Mouse (Mus musculus): Measurements from ENCODE around the gene Gm5089. TPM values are rescaled to one million over a fixed set of nuclear protein-coding genes. Genes with fewer than 3 reads are reported as not detected.

Gene Gm5089
- polyA plus RNA-seq, 1 experiment, result not detected

DNA sequence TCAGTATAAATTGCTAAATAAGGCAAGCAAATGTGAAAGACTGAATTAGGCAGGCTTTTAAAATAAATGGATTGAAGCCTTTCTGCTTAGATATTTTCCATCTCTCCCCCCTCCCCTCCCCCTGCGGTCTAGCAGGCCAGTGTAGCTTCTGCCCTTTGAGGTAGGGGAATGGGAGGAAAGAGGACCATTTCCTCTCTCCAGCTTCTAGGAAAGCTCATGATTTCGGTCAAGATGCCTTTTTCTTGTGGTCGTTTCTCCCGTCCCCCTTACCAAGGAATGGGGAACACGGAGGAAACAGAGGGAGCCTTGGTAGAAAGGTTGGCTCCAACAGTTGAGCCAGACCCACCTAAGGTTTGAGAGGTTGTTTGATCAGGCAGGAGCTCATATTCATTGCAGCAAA lies 21.7 kb upstream of the Gm5089 start:
- no peak for TF ChIP-seq CTCF (IDR thresholded peaks at IDR 0.05; ENCODE audit: borderline replicate concordance, insufficient read depth, low read length)
- TF ChIP-seq POLR2A (IDR thresholded peaks at IDR 0.05; ENCODE audit: low read depth, low read length), result no peak
- 0 out of 2 replicates have a peak, but pooled peaks cover 3% of the 10 kb centered on the region for H3K4me1 ChIP-seq (ENCODE audit: control insufficient read depth, insufficient read depth, low read length)
- no peak overlapping the region for H3K27ac ChIP-seq (ENCODE audit: insufficient read depth, low read length)
- no peak overlapping the region for H3K4me3 ChIP-seq (ENCODE audit: insufficient read depth, low read length)

DNA sequence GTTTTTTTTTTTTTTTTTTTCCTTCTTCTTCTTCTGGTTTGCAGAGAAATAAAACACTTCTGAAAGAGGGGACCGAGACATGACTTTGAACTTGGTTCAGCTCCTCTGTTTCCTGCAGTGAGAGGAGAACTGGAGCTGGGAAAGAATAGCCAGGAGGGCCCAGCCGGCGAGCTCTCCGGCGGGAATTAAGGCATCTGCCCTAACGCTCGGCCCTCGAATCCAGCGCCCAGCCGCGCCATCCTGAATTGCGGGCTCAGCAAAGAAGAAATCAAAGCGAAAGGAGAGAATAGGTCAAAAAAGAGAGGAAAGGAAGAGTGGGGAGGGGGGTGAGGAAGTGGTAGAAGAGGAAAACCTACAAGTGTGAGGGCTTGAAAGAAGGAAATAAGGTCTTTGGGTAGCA lies 21.2 kb upstream of the Gm5089 start:
- Histone ChIP-seq H3K27ac (ENCODE audit: insufficient read depth, low read length) (no peak overlapping the region), H3K4me1 (ENCODE audit: control insufficient read depth, insufficient read depth, low read length) (0 out of 2 replicates have a peak, but pooled peaks cover 3% of the 10 kb centered on the region), H3K4me3 (ENCODE audit: insufficient read depth, low read length) (no peak overlapping the region)
- TF ChIP-seq POLR2A (IDR thresholded peaks at IDR 0.05; ENCODE audit: low read depth, low read length), result no peak
- no peak for TF ChIP-seq CTCF (IDR thresholded peaks at IDR 0.05; ENCODE audit: borderline replicate concordance, insufficient read depth, low read length)

DNA sequence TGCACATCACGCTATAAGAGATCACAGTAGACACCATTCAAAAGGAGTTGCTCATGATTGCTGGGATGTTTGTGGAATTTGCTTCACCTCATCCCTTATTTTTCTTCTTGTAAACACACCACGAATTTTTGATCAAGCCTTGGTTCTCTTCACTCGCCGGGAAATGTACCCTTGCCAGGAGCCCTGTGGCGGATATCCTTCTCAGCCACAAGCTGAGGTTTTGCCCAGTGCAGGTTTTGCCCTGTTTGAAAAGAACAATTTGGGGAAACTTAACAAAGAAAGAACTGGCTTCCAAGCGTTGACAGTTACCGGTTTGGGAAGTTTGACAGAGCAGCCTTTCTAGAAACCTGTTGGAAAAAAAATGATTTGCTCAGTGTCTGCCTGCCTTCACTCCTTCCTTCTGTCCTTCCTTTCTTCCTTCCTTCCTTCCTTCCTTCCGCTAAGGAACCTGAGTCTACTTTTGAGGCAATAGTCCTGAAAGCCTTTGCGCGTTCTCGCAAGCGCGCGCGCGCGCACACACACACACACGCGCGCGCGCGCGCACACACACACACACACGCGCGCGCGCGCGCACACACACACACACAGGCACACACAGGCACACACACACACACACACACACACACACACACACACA lies 20.7 kb upstream of the Gm5089 start:
- Histone ChIP-seq H3K27ac (ENCODE audit: insufficient read depth, low read length) (no peak overlapping the region), H3K4me1 (ENCODE audit: control insufficient read depth, insufficient read depth, low read length) (0 out of 2 replicates have a peak, but pooled peaks cover 3% of the 10 kb centered on the region), H3K4me3 (ENCODE audit: insufficient read depth, low read length) (no peak overlapping the region)
- TF ChIP-seq CTCF (IDR thresholded peaks at IDR 0.05; ENCODE audit: borderline replicate concordance, insufficient read depth, low read length), result no peak

DNA sequence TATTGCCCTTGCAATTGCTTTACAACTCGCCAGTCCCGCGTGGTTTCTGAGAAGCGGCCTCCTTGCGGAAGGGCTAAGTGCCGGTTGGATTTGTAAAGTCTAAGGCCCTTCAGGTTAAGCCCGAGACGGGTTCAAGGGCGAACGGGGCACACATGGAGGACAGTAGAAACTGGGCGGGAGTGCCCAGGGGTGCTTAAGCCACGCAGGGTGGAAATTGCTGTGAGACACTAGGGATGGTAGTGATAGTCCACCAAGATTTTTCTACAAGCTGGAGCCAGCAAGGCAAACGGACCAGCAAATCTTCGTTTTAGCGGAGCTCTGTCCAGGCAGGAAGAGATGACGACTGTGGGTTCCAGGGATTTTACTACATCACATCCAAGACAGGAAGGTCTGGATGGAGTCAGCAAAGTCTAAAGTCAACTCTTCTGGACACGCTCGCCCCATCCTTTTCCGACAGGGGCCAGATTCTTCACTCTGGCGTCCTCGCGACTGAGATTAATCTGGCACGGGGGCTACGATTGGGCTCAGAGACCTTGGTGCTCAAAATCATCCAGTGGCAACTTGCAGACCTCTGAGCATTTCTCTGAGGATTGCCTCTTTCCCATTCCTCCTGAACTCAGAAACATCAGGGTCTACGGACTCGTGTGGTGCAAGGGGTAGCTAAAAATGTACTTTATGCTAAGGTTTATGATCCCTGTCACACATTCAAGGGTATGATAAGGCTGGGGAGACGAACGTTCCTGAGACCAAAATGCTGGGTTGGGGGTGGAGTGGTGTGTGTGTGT lies 18.2 kb upstream of the Gm5089 start:
- TF ChIP-seq CTCF (IDR thresholded peaks at IDR 0.05; ENCODE audit: borderline replicate concordance, insufficient read depth, low read length) (no peak), POLR2A (IDR thresholded peaks at IDR 0.05; ENCODE audit: low read depth, low read length) (no peak)
- Histone ChIP-seq H3K4me1 (ENCODE audit: control insufficient read depth, insufficient read depth, low read length) (0 out of 2 replicates have a peak, but pooled peaks cover 3% of the 10 kb centered on the region), H3K4me3 (ENCODE audit: insufficient read depth, low read length) (no peak overlapping the region), H3K27ac (ENCODE audit: insufficient read depth, low read length) (no peak overlapping the region)

DNA sequence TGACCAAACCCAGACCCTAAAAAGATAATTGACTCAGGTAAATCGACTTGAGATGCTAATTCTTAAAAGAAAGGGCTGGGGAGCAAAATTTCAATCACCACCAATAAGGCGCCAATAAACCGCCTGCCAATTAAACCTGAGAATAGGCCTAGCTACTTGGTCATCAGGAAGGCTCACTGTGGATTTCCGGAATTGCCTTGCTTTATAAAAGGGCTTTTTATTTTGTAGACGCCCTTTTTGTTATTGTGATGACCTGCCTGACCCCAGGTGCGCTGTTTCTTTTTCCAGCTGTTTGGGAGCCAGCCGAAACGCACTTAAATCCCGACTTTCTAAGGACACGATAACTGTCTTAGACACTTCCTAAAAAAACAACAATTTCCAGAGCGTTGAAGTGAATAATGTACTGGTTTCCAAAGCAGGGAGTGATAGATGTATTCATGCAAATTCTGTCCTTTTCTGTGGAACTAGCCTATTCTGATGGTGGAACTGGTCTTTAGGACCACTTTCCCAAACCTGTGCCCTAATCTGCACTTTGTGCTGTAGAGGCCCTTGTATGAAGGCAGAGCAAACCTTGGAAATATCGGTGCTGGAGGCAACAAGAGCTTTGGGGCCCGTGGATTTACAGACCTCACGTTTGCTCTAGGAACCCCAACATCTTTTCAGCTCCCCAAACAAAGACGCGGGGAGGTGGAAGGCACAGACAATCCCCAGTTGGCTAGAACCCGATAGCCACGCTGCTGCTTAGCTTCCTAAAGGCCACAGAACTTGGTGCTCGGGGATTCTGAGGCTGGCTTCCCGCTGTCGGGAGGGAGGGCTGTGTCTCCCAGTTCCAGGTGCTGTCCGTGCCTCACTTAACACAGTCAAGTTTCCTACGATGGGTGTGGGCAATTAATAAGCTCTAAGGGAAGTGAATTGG lies 17.3 kb upstream of the Gm5089 start:
- no peak overlapping the region for H3K27ac ChIP-seq (ENCODE audit: insufficient read depth, low read length)
- no peak overlapping the region for H3K4me3 ChIP-seq (ENCODE audit: insufficient read depth, low read length)
- no peak for TF ChIP-seq CTCF (IDR thresholded peaks at IDR 0.05; ENCODE audit: borderline replicate concordance, insufficient read depth, low read length)
- no peak for TF ChIP-seq POLR2A (IDR thresholded peaks at IDR 0.05; ENCODE audit: low read depth, low read length)
- H3K4me1 ChIP-seq (ENCODE audit: control insufficient read depth, insufficient read depth, low read length), result no peaks in the 10 kb centered on the region

DNA sequence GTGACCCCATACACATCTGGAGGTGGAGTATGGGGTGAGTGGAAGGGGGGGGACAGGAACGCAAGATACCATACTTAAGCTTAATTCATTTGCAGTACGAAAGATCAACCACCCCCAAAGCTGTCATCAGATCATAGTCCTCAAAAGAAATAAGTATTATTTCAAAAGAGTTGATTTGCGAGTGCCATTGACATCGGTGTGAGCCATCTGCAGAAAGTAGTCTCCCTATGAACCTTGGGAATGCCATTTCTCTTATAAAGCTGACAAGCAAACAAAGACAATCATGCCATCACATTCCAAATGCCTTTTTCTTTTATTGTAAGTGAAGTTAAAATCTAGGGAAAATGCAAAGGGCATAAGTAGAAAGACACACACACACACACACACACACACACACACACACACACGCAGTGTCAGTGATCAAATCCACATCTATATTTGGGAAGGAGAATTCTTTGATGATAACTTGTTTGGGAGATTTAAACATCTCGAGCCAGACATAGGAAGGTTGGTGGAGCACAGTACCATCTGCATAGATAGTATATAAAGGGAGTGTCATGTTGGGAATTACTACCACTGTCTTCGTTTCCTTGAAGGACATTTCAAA lies 15.9 kb upstream of the Gm5089 start:
- Histone ChIP-seq H3K4me3 (ENCODE audit: insufficient read depth, low read length) (no peak overlapping the region), H3K27ac (ENCODE audit: insufficient read depth, low read length) (no peak overlapping the region), H3K4me1 (ENCODE audit: control insufficient read depth, insufficient read depth, low read length) (no peaks in the 10 kb centered on the region)
- TF ChIP-seq CTCF (IDR thresholded peaks at IDR 0.05; ENCODE audit: borderline replicate concordance, insufficient read depth, low read length) (no peak), POLR2A (IDR thresholded peaks at IDR 0.05; ENCODE audit: low read depth, low read length) (no peak)

DNA sequence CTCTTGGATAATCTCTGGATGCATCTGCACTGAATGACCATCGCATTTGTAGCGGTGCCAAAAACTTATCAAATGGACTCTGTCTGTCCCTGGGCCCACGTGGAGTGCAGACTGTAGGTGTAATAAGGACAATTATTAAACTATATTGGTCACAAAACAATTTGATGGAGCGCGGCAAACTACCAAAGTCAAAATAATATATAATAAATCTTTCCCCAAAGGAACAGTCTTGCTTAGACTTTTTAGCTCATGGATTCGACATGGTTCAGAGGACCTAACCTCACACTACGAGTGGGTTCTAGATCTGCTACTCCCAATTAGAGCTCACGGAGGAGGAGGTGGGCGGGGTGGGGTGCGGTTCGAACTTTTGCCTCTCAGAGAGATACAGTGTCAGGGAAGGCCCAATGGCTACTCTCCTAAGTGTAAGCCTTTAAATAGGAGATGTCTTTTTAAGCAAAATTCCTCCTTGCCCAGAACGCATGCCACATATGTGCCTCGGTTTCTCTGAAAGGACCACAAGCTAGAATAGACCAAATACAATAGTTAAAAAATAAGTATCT lies 15.1 kb upstream of the Gm5089 start:
- H3K27ac ChIP-seq (ENCODE audit: insufficient read depth, low read length), result no peak overlapping the region
- H3K4me3 ChIP-seq (ENCODE audit: insufficient read depth, low read length), result no peak overlapping the region
- H3K4me1 ChIP-seq (ENCODE audit: control insufficient read depth, insufficient read depth, low read length), result no peaks in the 10 kb centered on the region
- TF ChIP-seq CTCF (IDR thresholded peaks at IDR 0.05; ENCODE audit: borderline replicate concordance, insufficient read depth, low read length) (no peak), POLR2A (IDR thresholded peaks at IDR 0.05; ENCODE audit: low read depth, low read length) (no peak)

DNA sequence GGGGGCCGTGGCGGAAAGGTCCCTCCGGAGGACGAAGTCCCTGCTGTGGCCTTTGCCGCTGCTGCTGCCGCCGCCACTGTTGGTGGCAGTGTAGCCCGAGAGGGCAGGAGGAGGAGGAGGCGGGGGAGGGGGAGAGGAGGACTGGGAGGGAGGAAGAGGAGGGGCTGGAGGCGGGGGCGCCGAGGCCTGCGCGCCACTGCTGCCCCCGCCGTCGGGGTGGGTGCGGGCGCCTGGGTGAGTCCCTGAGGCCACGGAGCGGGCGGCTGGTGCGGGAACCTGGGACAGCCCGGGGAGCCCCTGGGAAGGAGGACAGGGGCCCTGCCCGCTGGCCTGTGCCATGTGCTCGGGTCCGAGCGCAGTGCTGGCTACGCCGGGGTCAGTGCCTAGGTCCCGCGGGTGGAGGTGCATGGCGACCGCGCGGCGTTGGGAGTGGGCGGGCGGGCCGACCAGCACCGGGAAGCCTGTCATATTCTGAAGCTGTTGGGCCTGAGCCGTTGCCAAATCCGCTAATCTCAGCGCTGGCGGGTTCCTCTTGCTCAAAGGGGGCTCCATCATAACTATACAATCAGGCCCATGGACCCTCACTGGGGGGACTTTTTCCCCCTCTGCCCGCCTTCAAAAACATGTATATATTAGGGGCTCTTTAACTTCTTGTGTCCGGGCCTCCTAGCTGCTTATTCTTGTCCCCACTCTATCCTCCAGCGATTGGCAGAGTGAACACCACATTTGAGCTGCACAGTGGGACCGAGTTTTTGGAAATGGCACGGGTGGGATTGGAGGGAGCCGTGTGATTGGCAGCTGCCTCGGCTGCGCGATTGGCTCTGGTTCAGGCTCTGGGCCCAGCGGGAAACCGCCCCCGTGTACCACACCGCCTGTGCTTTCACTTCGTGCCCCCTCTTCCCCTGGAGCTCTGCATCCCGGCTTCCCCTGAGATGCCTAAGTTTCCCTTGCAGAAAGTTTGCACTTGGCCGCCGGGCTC lies 14.1 kb upstream of the Gm5089 start, which contains the start of gene Zic5:
Gene Zic5 (minus strand): TSS at position 915 of the 979 bp plus-strand sequence.
- no peak within 1 kb of the TSS for H3K27ac ChIP-seq (ENCODE audit: insufficient read depth, low read length)
- TF ChIP-seq POLR2A (IDR thresholded peaks at IDR 0.05; ENCODE audit: low read depth, low read length) (no peak), CTCF (IDR thresholded peaks at IDR 0.05; ENCODE audit: borderline replicate concordance, insufficient read depth, low read length) (no peak)
- peak within 1 kb of the TSS; percentile 40 for H3K4me3 ChIP-seq (ENCODE audit: insufficient read depth, low read length)
- no peaks in the 10 kb centered on the region for H3K4me1 ChIP-seq (ENCODE audit: control insufficient read depth, insufficient read depth, low read length)

All from embryonic fibroblast, embryonic 13.5 days (primary cell).